ENCODE assay signal across 8 mouse cellular contexts in genomic region chr3:52088458-52089341, GRCm38 (mm10). TPM values are rescaled to one million over a fixed set of nuclear protein-coding genes. Genes with fewer than 3 reads are reported as not detected.
A peak's percentile ranks its signal among the peaks of the same experiment; 100 is the strongest.
DNase-seq lines count a peak whose midpoint lies in the region; ATAC-seq and TF ChIP-seq lines count a peak whose summit lies in the region.

No protein-coding gene starts in this region.

- H3K27ac ChIP-seq in hindbrain, embryonic 10.5 days = peak overlapping the region; percentile 91
- peak overlapping the region; percentile 87 for H3K27ac ChIP-seq in neural tube, embryonic 13.5 days (replicated peaks)

- TF ChIP-seq CTCF in lung, adult 2 months (IDR thresholded peaks at IDR 0.05; ENCODE audit: insufficient read depth, low read length) = no peak

- WGBS in hindbrain, embryonic 10.5 days = 23% methylated on average over 19 of the region's 19 CpGs
- WGBS in lung, adult 2 months = 14% methylated on average over 19 of the region's 19 CpGs
- WGBS in neural tube, embryonic 13.5 days = 5% methylated on average over 19 of the region's 19 CpGs

- TF ChIP-seq POLR2A in lung, adult 2 months (IDR thresholded peaks at IDR 0.05; ENCODE audit: borderline replicate concordance, extremely low read depth, low read depth, low read length) = peak; percentile 44; the same call in 1 of the 2 replicates

- peak; percentile 80 for DNase-seq in MEL-GATA-1-ER (ENCODE audit: extremely low read depth, low read depth)
- DNase-seq in cerebellum, adult 9-10 months = peak; percentile 100
- DNase-seq in frontal cortex, postnatal 10 days (ENCODE audit: low spot score in 2 of 2) = peak; percentile 84 to 87
- peak; percentile 82 for DNase-seq in hindbrain, embryonic 10.5 days (ENCODE audit: low spot score)
- peak; percentile 90 for DNase-seq in layer of hippocampus, adult 9-10 months (ENCODE audit: low spot score)
- DNase-seq in lung, adult 2 months = peak; percentile 92
- DNase-seq in telencephalon, adult 2 months (ENCODE audit: low read depth, low spot score) = peak; percentile 62

- no peaks in the 10 kb centered on the region for H3K9me3 ChIP-seq in hindbrain, embryonic 10.5 days
- no peaks in the 10 kb centered on the region for H3K9me3 ChIP-seq in neural tube, embryonic 13.5 days

- peak; percentile 89 for ATAC-seq in neural tube, embryonic 13.5 days (ENCODE audit: low read depth)

- H3K9ac ChIP-seq in neural tube, embryonic 13.5 days = peak overlapping the region; percentile 39; the same call in 1 of the 2 replicates

- H3K4me1 ChIP-seq in hindbrain, embryonic 10.5 days (replicated peaks) = peaks cover 50% of the 10 kb centered on the region
- peaks cover 6% of the 10 kb centered on the region; the same call in 1 of the 2 replicates for H3K4me1 ChIP-seq in lung, adult 2 months (ENCODE audit: control insufficient read depth, insufficient read depth, low read length)
- peaks cover 66% of the 10 kb centered on the region for H3K4me1 ChIP-seq in neural tube, embryonic 13.5 days (replicated peaks)

- no peaks in the 10 kb centered on the region for H3K36me3 ChIP-seq in hindbrain, embryonic 10.5 days
- H3K36me3 ChIP-seq in neural tube, embryonic 13.5 days = no peaks in the 10 kb centered on the region

- no peaks in the 10 kb centered on the region for H3K27me3 ChIP-seq in hindbrain, embryonic 10.5 days (ENCODE audit: insufficient read depth, poor library complexity, severe bottlenecking)
- H3K27me3 ChIP-seq in neural tube, embryonic 13.5 days = no peaks in the 10 kb centered on the region

- peak overlapping the region; percentile 44 for H3K4me2 ChIP-seq in neural tube, embryonic 13.5 days

- H3K4me3 ChIP-seq in hindbrain, embryonic 10.5 days = peak overlapping the region; percentile 22; the same call in 1 of the 2 replicates
- H3K4me3 ChIP-seq in lung, adult 2 months (replicated peaks; ENCODE audit: extremely low read depth, low read depth, low read length) = peak overlapping the region; percentile 52
- H3K4me3 ChIP-seq in neural tube, embryonic 13.5 days = no peak overlapping the region

RNA-seq across cellular contexts. Expression of gene Maml3, which starts 16.2 kb away (rescaled TPM):
- 5.6 and 5.9 TPM in 2 replicates for polyA plus RNA-seq in hindbrain, embryonic 10.5 days (2016; fragmentation: Nextera tagmentation; extraction: Ambion mirVana)
- 9.1 and 11.2 TPM in 2 replicates for polyA plus RNA-seq in lung, adult 2 months (2012; rRNA removed)
- 8.5 and 8.6 TPM in 2 replicates for polyA plus RNA-seq in neural tube, embryonic 13.5 days (2015; fragmentation: Nextera tagmentation; extraction: Ambion mirVana)
